Mouse (Mus musculus): ENCODE measurements around the gene Polr3b.
A peak's percentile ranks its signal among the peaks of the same experiment; 100 is the strongest.

Gene Polr3b

GRCm38 (mm10) chr10:84621826-84622790 is at the start of gene Polr3b:
Gene Polr3b (plus strand): TSS chr10:84622292.
- DNase-seq (ENCODE audit: low spot score in 2 of 2), result peak; percentile 74 to 87

GRCm38 (mm10) chr10:84573671-84574420 is 48.2 kb upstream of the Polr3b start:
- no peak for DNase-seq (ENCODE audit: low spot score in 2 of 2)

GRCm38 (mm10) chr10:84576029-84576394 is 46.1 kb upstream of the Polr3b start:
- no peak for DNase-seq (ENCODE audit: low spot score in 2 of 2)

GRCm38 (mm10) chr10:84576395-84577070 is 45.6 kb upstream of the Polr3b start, which contains the start of gene Tcp11l2:
Gene Tcp11l2 (plus strand): TSS chr10:84576626.
- DNase-seq (ENCODE audit: low spot score in 2 of 2), result peak; percentile 74 to 83

GRCm38 (mm10) chr10:84577071-84577727 is 44.9 kb upstream of the Polr3b start:
- DNase-seq (ENCODE audit: low spot score in 2 of 2), result peak; percentile 36 to 67

GRCm38 (mm10) chr10:84578738-84579137 is 43.4 kb upstream of the Polr3b start:
- no peak for DNase-seq (ENCODE audit: low spot score in 2 of 2)

GRCm38 (mm10) chr10:84579527-84579926 is 42.6 kb upstream of the Polr3b start:
- no peak for DNase-seq (ENCODE audit: low spot score in 2 of 2)

- DNase-seq (ENCODE audit: low spot score in 2 of 2), result no peak
These were observed 40.9 kb upstream of the Polr3b start for GRCm38 (mm10) chr10:84581191-84581590.

- no peak for DNase-seq (ENCODE audit: low spot score in 2 of 2)
These were observed 39.9 kb upstream of the Polr3b start for GRCm38 (mm10) chr10:84582236-84582635.

- DNase-seq (ENCODE audit: low spot score in 2 of 2), result no peak
These were observed 37.4 kb upstream of the Polr3b start for GRCm38 (mm10) chr10:84584451-84585293.

- no peak for DNase-seq (ENCODE audit: low spot score in 2 of 2)
These were observed 36.8 kb upstream of the Polr3b start for GRCm38 (mm10) chr10:84585294-84585650.

GRCm38 (mm10) chr10:84590956-84591355 is 31.1 kb upstream of the Polr3b start:
- DNase-seq (ENCODE audit: low spot score in 2 of 2), result no peak

- no peak for DNase-seq (ENCODE audit: low spot score in 2 of 2)
These were observed 30.4 kb upstream of the Polr3b start for GRCm38 (mm10) chr10:84591640-84592148.

GRCm38 (mm10) chr10:84592745-84593144 is 29.3 kb upstream of the Polr3b start:
- DNase-seq (ENCODE audit: low spot score in 2 of 2), result no peak

GRCm38 (mm10) chr10:84597127-84597785 is 24.8 kb upstream of the Polr3b start:
- DNase-seq (ENCODE audit: low spot score in 2 of 2), result no peak

GRCm38 (mm10) chr10:84598172-84598571 is 23.9 kb upstream of the Polr3b start:
- DNase-seq (ENCODE audit: low spot score in 2 of 2), result no peak

GRCm38 (mm10) chr10:84600136-84600535 is 22.0 kb upstream of the Polr3b start:
- no peak for DNase-seq (ENCODE audit: low spot score in 2 of 2)

- DNase-seq (ENCODE audit: low spot score in 2 of 2), result no peak
These were observed 17.8 kb upstream of the Polr3b start for GRCm38 (mm10) chr10:84604335-84604734.

- no peak for DNase-seq (ENCODE audit: low spot score in 2 of 2)
These were observed 13.7 kb upstream of the Polr3b start for GRCm38 (mm10) chr10:84608361-84608760.

GRCm38 (mm10) chr10:84610324-84610723 is 11.8 kb upstream of the Polr3b start:
- DNase-seq (ENCODE audit: low spot score in 2 of 2), result no peak
